8 mouse cellular contexts compared by ENCODE assay signal in genomic region chr6:31527897-31528296, GRCm38 (mm10). TPM values are rescaled to one million over a fixed set of nuclear protein-coding genes. Genes with fewer than 3 reads are reported as not detected.
DNase-seq lines count a peak whose midpoint lies in the region; TF ChIP-seq lines count a peak whose summit lies in the region.

No protein-coding gene starts in this region.

- no peak overlapping the region for H3K4me3 ChIP-seq in gastrocnemius, adult 2 months
- H3K4me3 ChIP-seq in limb, embryonic 10.5 days, result no peak overlapping the region

- no peaks in the 10 kb centered on the region for H3K27me3 ChIP-seq in limb, embryonic 10.5 days (ENCODE audit: low read depth, poor library complexity, severe bottlenecking)

- intact Hi-C loops in gastrocnemius, adult 2 months (cut with DNase I), result no loop called here
- intact Hi-C loops in gastrocnemius, postnatal 36 days (cut with DNase I), result no loop called here

- peaks cover 4% of the 10 kb centered on the region for H3K4me1 ChIP-seq in limb, embryonic 10.5 days

- peaks cover 3% of the 10 kb centered on the region; the same call in 1 of the 2 replicates for H3K36me3 ChIP-seq in limb, embryonic 10.5 days

- H3K27ac ChIP-seq in gastrocnemius, adult 2 months, result no peak overlapping the region
- H3K27ac ChIP-seq in limb, embryonic 10.5 days, result no peak overlapping the region

- DNase-seq in gastrocnemius, adult 2 months, result peak; percentile 46
- DNase-seq in gastrocnemius, postnatal 36 days, result no peak
- DNase-seq in testis, postnatal 10 days (ENCODE audit: low spot score), result peak; percentile 73
- no peak for DNase-seq in testis, postnatal 14 days (ENCODE audit: low spot score)
- peak; percentile 61 for DNase-seq in embryo, embryonic 11 days
- peak; percentile 51 for DNase-seq in limb, embryonic 10.5 days (ENCODE audit: low spot score)
- DNase-seq in right cerebral cortex, adult 2 months (ENCODE audit: low spot score in 2 of 2), result peak; percentile 79 to 83
- no peak for DNase-seq in ovary, postnatal 10 days (ENCODE audit: low spot score)

- 69% methylated on average over 7 of the region's 7 CpGs for WGBS in limb, embryonic 10.5 days

- TF ChIP-seq CTCF in gastrocnemius, adult 2 months (IDR thresholded peaks at IDR 0.05), result peak; percentile 56

- H3K9me3 ChIP-seq in limb, embryonic 10.5 days (replicated peaks), result no peaks in the 10 kb centered on the region

RNA-seq across cellular contexts. Expression of gene Podxl, which starts 35.9 kb away (rescaled TPM):
- 10 to 100 TPM; 22.0 to 31.9 TPM for total RNA-seq in gastrocnemius, adult 2 months (2021)
- 10 to 100 TPM; 15.7 to 20.8 TPM for total RNA-seq in gastrocnemius, postnatal 36 days (2021)
- polyA plus RNA-seq in limb, embryonic 10.5 days (2016; fragmentation: Nextera tagmentation; extraction: Ambion mirVana), result 12.1 and 14.0 TPM in 2 replicates

Comparison
In these comparisons a context has a peak if more than half of its experiments do, and no peak if none do; other contexts are left out.
1. DNase-seq: peak in gastrocnemius, adult 2 months (single experiment), testis, postnatal 10 days (single experiment), embryo, embryonic 11 days (single experiment), limb, embryonic 10.5 days (single experiment) and right cerebral cortex, adult 2 months (2 of 2); none in gastrocnemius, postnatal 36 days (0 of 2), testis, postnatal 14 days (single experiment) and ovary, postnatal 10 days (single experiment).